Mouse (Mus musculus) lung, postnatal 4 days (tissue): ENCODE results near the gene Rspo1.

Experiments
- DNase-seq, 2 experiments: peaks; one replicate each; pipeline ENCODE4 v3.0.0; 2021

Rspo1 gene

GRCm38 (mm10) chr4:125034341-125034740 lies 48.1 kb downstream of the Rspo1 start:
- peak; percentile 9 to 38 for DNase-seq

- DNase-seq = no peak
Observed at GRCm38 (mm10) chr4:125044454-125044853, 58.2 kb downstream of the Rspo1 start.

- DNase-seq = peak in 1 of 2 experiments; percentile 26
Observed at GRCm38 (mm10) chr4:125055385-125055784, 69.2 kb downstream of the Rspo1 start.

- DNase-seq = no peak
Observed at GRCm38 (mm10) chr4:125056476-125056875, 70.2 kb downstream of the Rspo1 start.

GRCm38 (mm10) chr4:125057273-125057672 lies 71.0 kb downstream of the Rspo1 start:
- no peak for DNase-seq

GRCm38 (mm10) chr4:125058033-125058432 lies 71.8 kb downstream of the Rspo1 start:
- DNase-seq = no peak
